Mouse (Mus musculus): ENCODE results near the gene Ksr1.

Gene Ksr1

GRCm38 (mm10) chr11:79146331-79146767, at the start of gene Ksr1:
TSS of gene Ksr1 (minus strand) at chr11:79146407.
- DNase-seq (ENCODE audit: low read depth, low spot score), result peak; percentile 91

DNA sequence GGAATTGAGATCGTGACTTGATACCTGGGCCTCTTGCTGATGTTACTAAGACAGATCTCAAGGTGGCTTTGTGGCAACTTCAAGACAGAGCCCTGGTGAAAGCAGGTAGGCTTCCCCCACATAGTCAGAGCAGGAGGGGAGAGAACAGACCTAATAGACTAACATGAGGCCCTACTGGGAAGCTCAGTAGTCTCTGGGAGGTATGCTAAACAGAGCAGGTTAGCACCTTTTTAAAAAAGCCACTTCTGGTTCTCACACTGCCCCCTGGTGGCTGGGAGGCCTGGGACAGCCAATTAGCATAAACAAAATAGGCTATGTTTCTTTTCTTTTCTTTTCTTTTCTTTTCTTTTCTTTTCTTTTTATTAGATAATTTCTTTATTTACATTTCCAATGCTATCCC, 46.0 kb upstream of the Ksr1 start:
- DNase-seq (ENCODE audit: low read depth, low spot score), result no peak

DNA sequence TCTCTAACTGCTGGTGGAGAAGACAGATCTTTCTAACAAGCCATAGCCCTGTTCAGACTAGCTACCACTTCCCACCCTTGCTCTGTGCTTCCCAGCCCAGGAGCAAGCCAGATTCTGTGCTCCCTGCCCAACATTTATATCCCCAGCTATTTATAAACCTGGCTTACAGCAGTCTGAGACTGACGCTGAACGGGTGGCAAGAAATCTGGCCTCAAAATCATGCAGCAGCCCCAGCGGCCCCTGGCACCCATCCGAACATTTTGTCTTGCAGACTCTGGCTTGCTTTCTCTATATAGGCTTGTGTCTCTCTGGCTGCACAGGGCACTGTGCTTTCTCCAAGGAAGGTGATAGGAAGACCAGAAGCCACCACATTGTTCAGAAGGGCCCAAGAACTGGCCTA, 45.0 kb upstream of the Ksr1 start:
- peak; percentile 50 for DNase-seq (ENCODE audit: low read depth, low spot score)

DNA sequence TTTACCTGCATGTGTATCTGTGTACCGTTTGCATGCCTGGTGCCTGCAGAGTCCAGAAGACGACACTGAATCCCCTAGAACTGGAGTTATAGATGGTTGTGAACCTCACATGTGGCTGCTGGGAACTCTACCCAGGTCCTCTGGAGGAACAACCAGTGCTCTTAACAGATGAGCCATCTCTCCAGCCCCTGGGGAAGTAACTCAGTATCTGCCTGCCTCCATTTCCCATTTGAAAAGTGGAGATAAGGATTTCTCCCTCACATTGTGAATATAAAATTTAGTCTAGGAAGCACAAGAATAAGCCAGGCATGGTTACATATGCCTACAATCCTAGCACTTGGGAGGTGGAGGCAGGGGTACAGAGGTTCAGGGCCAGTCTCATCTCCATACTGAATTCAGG, 44.0 kb upstream of the Ksr1 start:
- no peak for DNase-seq (ENCODE audit: low read depth, low spot score)

DNA sequence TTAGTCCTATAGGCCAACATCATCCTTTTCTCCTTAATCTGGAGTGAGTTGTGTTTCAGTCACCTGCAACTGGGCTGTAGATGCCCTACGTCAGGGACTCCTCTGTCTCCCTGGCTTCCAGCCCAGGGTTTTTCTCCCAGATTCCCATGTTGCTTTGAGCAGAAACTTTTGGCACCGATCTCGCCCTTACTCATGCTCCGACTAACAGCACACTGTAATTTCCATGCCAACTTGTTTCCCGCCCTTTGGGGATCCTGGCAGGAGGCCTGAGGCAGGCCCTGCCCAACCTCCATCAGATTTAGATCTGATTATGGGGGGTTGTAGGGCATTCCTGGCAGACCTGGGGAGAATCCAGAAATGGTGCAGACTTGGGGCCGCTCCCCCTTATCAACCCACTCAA, 42.0 kb upstream of the Ksr1 start:
- DNase-seq (ENCODE audit: low read depth, low spot score), result peak; percentile 65

- DNase-seq (ENCODE audit: low read depth, low spot score), result no peak
Observed at GRCm38 (mm10) chr11:79187291-79187690, 41.1 kb upstream of the Ksr1 start.

GRCm38 (mm10) chr11:79185683-79186082, 39.5 kb upstream of the Ksr1 start:
- no peak for DNase-seq (ENCODE audit: low read depth, low spot score)

- no peak for DNase-seq (ENCODE audit: low read depth, low spot score)
Observed at GRCm38 (mm10) chr11:79184126-79184888, 38.1 kb upstream of the Ksr1 start.

DNA sequence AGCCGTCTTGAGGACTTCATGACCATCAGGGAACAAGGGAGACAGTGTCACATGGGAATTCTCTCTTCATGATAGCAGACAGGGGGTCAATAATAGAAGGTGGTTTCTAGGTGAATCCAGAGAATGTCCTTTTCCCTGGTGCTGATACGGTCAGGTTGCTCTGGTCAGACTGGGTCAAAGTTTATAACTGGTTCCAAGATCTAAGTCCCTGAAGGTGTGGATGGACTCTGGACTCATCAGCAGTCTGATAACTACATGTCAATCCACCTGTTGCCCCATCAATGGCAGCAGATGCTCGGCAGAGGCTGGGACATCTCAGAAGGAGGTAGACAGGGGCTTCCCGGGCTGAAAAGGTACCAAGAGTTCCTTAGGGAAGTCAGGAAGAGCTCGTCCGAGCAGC, 37.2 kb upstream of the Ksr1 start:
- no peak for DNase-seq (ENCODE audit: low read depth, low spot score)

- peak; percentile 60 for DNase-seq (ENCODE audit: low read depth, low spot score)
Observed at GRCm38 (mm10) chr11:79182881-79183280, 36.7 kb upstream of the Ksr1 start.

- DNase-seq (ENCODE audit: low read depth, low spot score), result no peak
Observed at GRCm38 (mm10) chr11:79181914-79182313, 35.7 kb upstream of the Ksr1 start.

- DNase-seq (ENCODE audit: low read depth, low spot score), result no peak
Observed at GRCm38 (mm10) chr11:79176687-79177086, 30.5 kb upstream of the Ksr1 start.

DNA sequence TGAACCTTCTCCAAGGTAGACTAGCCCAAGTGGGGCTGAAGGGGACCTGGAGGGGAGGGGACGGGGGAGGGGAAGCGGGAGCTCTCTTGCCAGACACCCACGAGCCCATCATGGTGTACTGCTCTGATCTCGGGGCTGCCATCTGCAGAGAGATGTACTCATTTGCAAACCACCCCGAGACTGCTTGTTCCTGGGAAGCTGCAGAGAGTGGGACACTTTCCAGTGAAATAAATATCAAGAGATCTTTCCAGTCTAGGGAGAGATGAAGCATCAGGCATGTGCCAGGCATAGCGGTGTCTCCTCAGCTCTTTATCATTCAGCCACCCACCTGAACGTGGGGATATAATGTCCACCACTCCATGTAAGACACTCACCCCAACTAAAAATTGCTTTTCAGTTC, 25.8 kb upstream of the Ksr1 start:
- DNase-seq (ENCODE audit: low read depth, low spot score), result no peak

GRCm38 (mm10) chr11:79166582-79167300, 20.5 kb upstream of the Ksr1 start:
- no peak for DNase-seq (ENCODE audit: low read depth, low spot score)

DNA sequence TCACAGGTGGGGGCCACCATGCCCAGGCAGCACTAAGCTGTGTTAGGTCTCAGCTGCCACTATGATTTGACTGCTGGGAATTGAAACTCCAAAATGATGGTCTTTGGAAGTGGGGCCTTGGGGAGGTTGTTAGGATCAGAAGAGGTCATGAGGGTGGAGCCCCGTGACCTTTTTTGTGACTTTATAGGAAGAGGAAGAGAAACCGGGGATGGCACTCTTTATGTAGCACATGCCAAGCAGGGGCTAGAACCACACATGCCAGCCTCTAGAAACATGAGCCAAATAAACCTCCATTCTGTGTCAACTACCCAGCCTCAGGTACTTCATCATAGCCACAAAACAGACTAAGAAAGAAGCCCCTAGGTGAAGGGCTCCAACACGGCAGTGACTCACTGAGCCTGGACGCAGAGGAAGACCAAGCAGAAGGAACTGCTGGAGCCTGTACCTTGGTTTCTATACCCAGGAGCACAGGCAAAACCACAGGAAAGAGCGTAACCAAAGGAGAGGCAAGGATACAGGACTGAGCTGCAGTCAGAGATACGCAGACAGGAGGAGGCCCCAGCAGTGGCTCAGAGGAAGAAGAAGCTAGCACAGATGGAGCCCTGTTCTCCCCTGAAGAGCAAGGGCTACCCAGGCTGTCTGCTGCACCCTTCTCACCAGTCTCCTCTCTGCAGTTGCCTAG, 15.0 kb upstream of the Ksr1 start:
- DNase-seq (ENCODE audit: low read depth, low spot score), result no peak

GRCm38 (mm10) chr11:79160127-79160526, 13.9 kb upstream of the Ksr1 start:
- no peak for DNase-seq (ENCODE audit: low read depth, low spot score)

- DNase-seq (ENCODE audit: low read depth, low spot score), result no peak
Observed at GRCm38 (mm10) chr11:79157729-79158128, 11.5 kb upstream of the Ksr1 start.

DNA sequence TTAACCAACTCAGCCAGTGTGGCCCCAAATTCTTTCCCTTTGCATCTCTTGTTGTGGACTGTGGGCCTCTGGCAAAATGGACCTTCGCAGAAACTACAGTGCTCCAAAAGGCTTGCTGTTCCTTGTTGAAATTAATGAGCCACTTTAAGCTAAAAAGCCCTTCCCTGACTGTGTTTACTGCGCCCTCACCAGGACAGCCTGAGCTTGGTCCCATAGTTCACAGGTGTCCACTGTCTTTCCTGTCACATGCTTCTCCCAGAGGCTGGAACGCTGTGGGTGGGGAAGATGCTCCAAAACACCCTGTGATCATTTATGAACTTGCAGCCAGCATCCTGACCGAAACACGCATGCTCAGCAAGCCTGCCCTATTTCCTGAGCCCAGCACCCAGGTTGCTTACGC, 9.1 kb upstream of the Ksr1 start:
- DNase-seq (ENCODE audit: low read depth, low spot score), result no peak

- no peak for DNase-seq (ENCODE audit: low read depth, low spot score)
Observed at GRCm38 (mm10) chr11:79152696-79153095, 6.5 kb upstream of the Ksr1 start.

DNA sequence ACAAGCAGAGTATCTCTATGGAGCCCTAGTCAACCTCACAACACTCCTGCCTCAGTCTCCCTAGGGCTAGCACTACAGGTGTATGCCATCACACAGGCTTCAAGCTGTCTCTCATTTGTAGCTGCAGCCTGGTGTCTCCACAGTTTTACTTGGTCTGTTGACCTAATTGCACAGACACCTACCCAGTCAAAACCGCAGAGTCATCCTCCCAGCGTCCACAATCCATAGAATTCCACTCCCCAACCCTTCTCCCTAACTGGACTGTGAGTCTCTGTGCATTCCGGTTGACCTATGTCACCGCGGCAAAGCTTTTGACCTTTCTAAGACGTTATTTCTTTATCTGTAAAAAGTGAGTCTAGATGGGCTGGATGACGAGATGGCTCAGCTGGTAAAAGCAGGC, 5.7 kb upstream of the Ksr1 start:
- no peak for DNase-seq (ENCODE audit: low read depth, low spot score)

DNA sequence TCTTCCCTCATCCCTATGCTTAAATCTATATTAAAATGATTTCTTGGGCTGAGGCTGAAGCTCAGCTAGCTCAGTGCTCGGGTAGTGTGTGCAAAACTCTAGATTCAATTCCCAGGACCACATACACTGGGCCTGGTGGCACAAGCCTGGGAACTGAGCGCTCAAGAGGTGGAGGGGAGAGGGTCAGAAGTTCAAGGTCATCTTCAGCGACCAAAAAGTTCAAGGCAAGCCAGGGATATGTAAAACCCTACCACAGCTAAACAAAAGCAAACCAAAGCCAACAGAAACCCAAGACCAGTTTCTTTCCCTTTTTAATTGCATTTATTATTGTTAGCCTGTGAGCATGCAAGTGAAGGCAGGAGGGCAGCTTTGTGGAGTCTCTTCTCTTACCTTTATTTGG, 4.1 kb upstream of the Ksr1 start:
- no peak for DNase-seq (ENCODE audit: low read depth, low spot score)

- DNase-seq (ENCODE audit: low read depth, low spot score), result no peak
Observed at GRCm38 (mm10) chr11:79149295-79149694, 3.1 kb upstream of the Ksr1 start.

DNA sequence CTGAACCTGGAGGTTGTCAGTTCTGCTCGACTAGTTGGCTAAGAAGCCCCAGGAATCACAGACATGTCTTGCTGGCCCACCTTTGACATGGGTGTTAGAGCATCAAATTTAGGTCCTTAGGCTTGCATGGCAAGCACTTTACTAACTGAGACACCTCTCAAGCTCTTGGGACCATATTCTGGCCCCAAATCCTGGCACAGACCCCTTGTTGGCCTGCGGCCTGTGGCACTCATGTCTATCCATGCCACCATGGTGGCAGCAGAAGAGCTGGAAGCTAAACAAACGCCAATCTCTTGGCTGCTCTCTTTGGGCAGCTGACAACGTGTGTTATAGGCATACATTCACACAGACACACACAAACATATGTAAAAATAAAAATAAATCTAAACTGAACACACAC, 2.6 kb upstream of the Ksr1 start:
- no peak for DNase-seq (ENCODE audit: low read depth, low spot score)

Measured in skeletal muscle tissue, adult 2 months (tissue).